Mouse (Mus musculus): Measurements from ENCODE around the gene Slc26a10.
"Not testable (repeated sequence)": the region's sequence is repeated elsewhere in the genome, so short reads cannot be mapped to it uniquely, and the experiment has no call there.

The Slc26a10 gene

GRCm38 (mm10) chr10:127197505-127198110 is 17.2 kb upstream of the Slc26a10 start:
- no peak for DNase-seq

- no peak for DNase-seq
Measured at GRCm38 (mm10) chr10:127197104-127197503, 16.7 kb upstream of the Slc26a10 start.

DNA sequence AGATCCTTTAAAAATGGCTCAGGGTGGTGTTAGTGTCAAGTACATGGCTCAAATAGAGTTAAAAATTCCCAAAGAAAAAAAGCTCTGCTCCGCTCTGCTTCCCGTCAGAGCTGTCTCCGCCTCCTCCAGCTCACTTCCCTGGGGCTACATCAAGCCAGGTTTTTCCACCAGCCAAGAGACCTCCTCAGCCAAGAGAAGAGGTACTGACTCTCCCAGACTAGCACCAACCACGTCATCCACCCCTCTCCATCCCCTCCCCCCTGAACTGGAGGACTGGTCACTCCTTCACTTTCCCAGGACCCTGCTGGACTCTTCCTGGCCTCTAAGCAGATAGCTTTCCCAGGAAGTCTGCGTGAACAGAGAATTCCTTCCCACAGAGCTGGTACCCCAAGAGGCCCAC is 15.9 kb upstream of the Slc26a10 start:
- peak; percentile 67 for DNase-seq

- DNase-seq, result no peak
Measured at GRCm38 (mm10) chr10:127195328-127196129, 15.1 kb upstream of the Slc26a10 start, which contains the start of gene Dtx3. Gene Dtx3, minus strand, starts transcription at chr10:127195728.

DNA sequence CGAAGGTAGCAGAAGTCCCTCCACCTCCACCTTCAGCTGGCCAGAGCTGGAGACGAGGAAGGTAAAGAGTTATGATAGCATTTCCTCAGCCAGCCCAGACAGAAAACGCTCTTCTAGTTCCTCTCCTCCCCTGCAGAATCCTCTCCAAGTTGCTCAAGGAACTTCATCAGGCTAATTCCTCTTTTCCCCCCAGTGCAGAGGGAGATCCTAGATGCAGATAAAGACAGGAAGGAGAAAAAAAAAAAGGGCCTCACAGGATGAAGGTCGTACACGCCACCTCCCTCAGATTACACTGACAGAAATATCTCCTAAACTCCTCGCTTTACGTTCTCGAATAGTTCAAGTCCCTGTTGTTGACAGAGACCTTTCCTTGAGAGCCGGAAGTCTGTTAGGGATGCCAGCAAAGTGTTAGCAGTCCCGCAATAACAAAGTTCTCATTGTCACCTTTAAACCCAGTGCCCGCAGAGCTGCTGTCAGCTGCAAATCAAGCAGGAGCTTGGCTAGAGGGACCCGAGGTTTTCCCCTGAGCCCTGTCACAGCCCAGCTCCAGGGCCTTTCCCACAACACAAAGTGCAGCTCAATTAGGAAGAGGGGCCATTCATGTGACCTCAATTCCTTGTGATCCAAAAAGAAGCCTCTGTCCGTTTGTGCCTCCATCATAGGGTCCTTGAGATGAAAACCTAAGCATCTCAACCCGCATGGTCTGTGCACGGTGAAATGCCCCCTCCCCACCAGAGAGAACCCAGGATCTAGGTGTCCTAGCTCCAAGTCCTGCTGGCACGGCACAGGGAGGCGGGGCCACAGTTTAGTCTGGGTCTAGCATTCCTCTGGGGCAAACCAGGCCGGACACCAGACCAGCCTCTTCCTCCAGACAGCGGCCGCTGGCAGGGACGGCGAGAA is 14.2 kb upstream of the Slc26a10 start:
- no peak for DNase-seq

GRCm38 (mm10) chr10:127193011-127193410 is 12.6 kb upstream of the Slc26a10 start:
- DNase-seq, result no peak

DNA sequence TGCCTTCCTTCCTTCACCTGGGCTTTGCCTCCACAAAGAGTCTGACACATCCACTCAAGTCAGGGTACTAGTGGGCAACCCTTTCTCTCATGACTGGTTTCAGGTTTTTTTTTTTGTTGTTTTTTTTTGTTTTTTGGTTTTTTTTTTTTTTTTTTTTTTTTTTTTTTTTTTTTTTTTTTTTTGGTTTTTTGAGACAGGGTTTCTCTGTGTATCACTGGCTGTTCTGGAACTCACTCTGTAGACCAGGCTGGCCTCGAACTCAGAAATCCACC is 11.5 kb upstream of the Slc26a10 start:
- DNase-seq, result not testable (repeated sequence)

DNA sequence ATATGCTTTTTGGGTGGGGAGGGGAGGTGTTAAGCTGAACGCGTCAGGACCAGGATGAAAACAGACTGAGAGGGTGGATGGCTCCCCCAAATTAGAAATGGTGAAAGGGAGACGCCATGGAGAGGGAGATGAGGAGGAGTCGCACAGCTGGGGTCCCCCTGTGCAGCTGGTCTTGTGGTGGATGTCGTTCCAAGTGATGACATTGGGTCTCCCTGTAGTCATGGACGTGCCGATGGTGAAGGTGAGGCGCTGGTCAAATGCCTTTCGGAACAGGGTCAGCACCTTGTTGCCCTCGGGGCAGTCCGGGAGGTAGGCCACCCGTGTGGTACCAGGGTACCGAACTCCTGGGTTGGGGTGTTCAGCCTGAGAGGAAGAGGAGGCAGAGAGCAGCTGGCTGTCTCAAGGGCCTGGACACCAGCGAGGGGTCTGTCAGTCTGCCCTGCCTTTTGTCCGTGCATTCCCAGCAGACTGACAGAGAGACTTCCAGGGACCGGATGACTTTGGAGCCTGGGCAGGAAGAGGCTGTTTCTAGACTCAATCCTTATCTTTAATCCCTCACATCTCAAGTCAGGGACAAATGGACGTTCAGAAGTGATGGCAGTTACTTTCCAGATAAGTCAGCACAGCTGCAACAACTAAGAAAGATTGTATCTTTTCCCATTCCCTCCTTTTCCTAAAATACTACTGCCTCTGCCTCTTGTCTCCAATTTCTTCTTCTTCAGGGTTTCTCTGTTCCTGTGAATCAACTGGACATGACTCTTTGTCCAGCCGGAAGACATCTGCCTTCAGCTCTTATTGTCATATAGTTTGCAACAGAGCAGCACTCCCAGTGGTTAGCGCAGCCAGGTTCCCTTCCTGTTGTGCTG is 11.0 kb upstream of the Slc26a10 start:
- DNase-seq, result no peak

DNA sequence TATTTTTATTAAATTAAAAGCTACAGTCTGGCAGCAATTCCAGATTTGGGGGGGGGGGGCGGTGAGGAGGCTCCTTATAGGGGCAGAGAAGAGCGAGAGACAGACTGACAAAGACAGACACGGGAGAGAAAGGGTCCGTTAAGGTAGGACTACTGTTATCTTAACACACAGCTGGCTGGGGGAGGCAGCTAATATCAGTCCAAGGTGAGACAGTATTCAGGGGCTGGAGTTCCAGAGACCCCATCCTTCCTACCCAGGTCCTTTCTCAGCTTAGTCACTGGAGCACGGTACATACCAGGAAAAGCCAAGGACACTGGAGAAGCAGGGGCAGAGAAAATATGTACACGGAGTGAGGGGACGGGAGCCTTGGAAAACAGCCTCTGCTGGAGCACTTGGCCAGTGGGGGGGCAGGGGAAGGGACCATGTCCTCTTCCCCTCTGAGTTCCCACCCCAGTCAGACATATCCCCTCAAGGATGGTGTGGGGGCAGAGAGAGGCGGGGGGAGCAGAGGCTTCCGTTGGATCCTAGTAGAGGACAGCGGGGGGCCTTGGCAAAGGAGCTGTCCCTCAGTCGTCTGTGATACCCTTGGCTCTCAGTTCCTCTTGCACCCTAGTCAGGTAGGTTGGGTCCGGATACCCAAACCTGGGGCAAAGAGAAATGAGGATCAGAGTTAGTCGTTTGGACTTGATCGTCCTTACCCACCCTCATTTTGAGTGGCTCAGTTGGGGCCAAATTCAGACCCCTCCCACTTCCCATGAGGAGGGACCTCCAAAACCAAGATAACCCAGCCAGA is 10.1 kb upstream of the Slc26a10 start:
- DNase-seq, result no peak

DNA sequence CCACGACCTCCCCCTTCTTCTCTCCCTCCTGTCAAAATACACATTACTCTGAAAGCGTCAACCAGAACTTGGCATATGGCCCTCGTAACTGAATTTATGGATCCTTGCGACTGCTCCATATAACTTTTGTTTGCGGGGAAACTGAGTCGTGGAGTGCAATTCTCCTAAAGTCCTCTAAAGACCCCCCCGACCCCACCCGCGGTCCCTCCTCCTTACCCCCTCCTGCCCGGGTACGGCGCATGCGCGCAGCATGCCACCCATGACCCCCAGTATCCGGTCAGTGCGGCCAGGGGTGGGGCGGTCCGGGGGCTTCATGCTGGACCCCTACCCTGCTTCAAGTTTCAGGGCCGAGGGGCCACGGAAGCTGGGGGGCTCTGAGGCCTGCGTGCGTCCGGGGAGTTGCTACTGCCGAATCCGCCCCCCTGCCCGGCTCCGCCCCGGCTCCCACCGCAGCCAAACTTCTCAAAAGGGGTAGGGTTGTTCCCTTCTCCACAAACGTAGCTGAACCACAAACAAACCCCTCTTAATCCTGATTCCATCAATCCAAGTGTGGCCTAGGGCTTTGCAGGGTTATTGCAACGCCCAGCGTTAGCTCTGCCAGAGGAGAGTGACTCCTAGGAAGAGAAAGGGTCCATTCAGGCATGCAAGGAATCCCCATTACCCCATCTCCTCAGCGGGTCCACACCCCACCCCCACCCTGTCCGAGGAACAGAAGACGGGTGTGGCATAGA is 9.4 kb upstream of the Slc26a10 start, which contains the start of gene Arhgef25:
Arhgef25 (minus strand) TSS at position 433 of the 731 bp plus-strand sequence.
- no peak for DNase-seq

DNA sequence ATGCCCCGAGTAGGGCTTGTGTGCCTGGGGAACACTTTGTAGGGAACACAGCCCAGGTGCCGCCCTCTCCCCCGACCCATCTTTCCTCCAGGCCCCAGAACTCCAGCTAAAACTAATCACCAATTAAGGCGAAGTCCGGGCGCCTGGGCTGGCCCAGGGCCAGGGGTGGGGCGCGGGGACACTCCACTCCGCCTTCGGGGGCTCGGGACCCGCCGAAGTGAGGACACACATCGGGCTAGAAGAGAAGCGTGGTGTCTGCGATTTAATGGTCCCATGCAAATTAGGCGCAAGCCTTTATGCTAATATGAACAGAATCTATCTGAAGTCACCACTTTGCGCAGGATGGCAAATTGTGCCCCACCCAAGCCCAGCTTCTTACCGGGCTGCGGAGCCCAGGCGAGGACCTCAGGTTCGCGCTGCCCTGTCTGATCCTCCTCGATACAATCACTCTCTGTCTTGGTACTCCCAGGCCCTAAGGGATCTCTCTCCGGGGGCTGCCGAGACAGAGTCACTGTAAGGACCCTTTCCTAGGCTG is 8.7 kb upstream of the Slc26a10 start:
- peak; percentile 31 for DNase-seq

- peak; percentile 66 for DNase-seq
Measured at GRCm38 (mm10) chr10:127188465-127189115, 8.1 kb upstream of the Slc26a10 start.

- no peak for DNase-seq
Measured at GRCm38 (mm10) chr10:127188079-127188453, 7.6 kb upstream of the Slc26a10 start.

- DNase-seq, result peak; percentile 72
Measured at GRCm38 (mm10) chr10:127187371-127188078, 7.1 kb upstream of the Slc26a10 start.

- DNase-seq, result no peak
Measured at GRCm38 (mm10) chr10:127186451-127186850, 6.0 kb upstream of the Slc26a10 start.

- DNase-seq, result no peak
Measured at GRCm38 (mm10) chr10:127185506-127185905, 5.1 kb upstream of the Slc26a10 start.

DNA sequence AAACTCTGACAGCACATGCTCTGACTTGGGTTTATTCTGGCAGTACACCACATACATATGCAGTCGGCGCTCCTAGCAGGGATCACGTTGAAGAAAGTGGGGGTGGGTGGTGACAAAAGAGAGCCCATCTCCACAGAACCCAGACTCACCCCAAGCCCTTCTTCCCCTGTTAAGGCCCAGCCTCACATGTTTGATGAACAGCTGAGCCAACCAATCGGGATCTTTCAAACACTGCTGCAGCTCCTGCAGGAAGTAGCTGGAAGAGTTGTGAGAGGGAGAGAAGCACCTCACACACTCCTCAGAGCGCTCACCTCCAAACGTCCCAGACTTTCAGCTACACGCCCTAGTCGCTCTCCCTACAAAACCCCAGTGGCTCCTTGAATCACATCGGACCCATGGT is 4.7 kb upstream of the Slc26a10 start:
- no peak for DNase-seq

DNA sequence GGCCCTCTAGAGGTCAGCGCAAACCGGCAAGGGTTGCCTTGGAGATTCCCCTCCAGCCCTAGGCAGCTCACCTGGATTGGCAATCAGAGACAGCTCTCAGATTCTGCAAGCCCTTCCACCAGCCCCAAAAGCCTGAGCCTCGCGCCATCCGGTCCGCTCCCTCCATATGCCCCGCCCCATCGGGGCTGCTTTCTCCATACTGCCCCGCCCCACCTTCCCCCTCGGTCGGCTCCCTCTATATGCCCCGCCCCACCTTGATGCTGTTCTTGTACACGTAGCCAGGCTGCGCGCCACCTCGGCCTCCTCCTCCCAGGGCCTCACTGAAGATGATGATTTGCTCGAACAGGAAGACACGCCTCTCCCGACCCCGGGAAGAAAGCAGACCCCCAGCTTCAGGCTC is 3.3 kb upstream of the Slc26a10 start:
- no peak for DNase-seq

GRCm38 (mm10) chr10:127182624-127183023 is 2.2 kb upstream of the Slc26a10 start:
- no peak for DNase-seq

DNA sequence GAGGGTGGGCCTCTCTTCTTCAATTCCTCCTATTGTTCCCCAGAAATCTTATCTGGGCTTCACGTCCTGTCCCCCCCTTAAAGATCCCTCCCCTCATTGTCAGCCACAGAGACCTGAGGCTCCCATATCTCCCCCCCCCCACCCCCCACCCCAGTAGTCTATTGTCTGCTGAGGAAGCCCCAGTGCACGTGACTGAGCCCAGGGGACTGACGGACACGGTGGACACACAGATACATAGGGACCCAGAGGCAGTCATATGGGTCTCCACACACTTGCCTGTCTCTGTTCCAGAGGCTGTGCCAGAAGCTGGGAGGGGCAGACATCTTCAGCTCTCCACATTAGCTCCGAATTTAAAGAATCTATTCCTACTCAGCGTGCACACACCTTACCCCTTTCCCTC is 1.1 kb upstream of the Slc26a10 start:
- no peak for DNase-seq

Data from right cerebral cortex, postnatal 25 days (tissue).